Mouse (Mus musculus) frontal cortex, adult (tissue): Measurements from ENCODE around the gene Cpa5.

ENCODE experiments used
- ATAC-seq: cut with Nextera tagmentation; 2 replicates; pipeline ENCODE4 v1.9.2; 2017; ENCODE audit warnings: mild to moderate bottlenecking, moderate library complexity, mixed read lengths; ENCODE audit not compliant: low TSS enrichment

Gene Cpa5

DNA sequence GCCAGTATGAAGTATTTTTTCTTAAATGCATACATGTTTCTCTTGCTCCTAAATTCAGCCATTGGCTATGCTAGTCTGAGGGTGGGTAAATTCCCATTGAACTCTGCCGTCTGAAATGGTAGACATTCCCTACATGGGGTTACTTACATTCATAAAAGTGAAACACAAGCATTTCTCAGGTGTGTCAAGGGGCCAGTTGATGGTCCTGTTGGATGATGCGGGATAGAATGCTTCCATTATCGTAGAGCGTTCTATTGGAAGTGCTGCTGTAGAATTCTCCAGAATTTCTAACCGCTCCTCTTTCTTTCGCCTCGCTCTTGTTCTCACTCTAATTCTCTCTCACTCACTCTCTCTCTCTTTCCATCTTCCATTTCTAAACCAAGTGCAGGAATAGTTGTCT is at the start of gene Cpa5:
Gene Cpa5, plus strand, starts transcription at position 301 of the 400 bp plus-strand sequence.
- no peak for ATAC-seq

DNA sequence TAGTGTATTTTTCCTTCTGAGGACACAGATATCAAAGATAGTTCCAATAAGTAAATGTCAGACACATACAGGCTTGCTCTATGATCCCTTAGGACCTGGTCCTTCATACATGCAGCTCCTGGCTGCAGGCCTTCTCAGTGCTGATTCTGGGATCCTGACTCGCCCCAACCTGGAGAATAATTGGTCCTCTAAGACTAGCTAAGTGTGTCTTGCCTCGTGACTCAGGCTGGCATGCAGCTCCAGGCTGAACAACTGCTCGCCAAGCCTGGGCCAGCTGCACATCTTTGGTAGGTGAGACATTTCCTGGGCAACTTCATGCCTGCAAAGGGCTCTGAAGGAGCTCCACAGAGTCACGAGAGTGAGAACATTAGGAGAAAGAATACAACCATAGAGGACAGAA is 48.7 kb upstream of the Cpa5 start:
- peak; percentile 44; the same call in 1 of the 2 replicates for ATAC-seq

DNA sequence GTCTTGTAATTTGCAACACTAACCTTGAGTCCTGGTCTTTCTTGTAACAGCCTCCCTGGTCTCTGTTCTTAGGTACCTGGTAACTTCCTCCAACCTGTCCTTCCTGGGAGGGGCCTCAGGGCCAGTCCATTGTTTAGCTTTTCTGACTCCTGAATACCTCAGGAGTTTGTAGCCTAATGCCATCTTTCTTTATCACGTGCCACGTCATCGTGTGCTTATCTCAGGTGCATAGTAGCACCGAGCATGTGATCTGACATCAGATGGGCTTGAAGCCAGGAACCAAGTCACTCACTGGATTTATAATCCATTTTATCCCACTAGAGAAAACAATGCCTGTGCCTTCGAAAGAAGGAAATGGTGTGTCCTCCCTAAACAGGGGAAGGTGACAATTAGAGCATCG is 47.2 kb upstream of the Cpa5 start:
- no peak for ATAC-seq

DNA sequence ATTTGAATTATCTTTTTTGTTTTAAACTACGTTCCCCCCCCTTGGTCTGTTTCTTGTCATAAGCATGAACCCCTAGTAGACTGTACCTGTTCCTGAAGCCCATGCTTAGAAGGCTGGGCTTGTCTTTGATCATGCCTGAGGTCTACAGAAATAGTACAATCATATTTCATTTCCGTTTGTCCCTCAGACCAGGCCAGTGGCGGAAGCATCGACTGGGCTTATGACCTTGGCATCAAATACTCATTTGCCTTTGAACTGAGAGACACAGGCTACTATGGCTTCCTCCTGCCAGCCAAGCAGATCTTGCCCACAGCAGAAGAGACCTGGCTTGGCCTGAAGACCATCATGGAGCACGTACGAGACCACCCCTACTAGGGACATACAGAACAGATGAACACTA is 46.8 kb upstream of the Cpa5 start:
- no peak for ATAC-seq

DNA sequence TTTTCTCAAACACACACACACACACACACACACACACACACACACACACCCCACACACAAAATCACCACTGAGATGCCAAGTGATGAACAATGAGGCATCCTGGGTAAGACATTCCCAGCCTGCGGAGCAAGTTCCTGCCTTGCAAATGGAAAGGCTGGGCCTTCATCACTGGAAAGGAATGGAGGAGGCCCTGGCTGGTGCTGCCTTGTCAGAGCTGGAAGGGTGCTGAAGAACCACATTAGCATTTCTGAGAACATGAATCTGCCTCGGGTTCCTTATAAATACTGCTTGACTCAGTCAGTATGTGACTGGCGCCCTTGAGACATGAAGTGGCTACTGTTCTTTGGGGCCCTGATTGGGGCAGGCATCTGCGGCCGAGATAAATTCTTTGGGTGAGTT is 42.7 kb upstream of the Cpa5 start, which contains the start of gene Cpa4:
Gene Cpa4, plus strand, starts transcription at position 301 of the 400 bp plus-strand sequence.
- no peak for ATAC-seq

DNA sequence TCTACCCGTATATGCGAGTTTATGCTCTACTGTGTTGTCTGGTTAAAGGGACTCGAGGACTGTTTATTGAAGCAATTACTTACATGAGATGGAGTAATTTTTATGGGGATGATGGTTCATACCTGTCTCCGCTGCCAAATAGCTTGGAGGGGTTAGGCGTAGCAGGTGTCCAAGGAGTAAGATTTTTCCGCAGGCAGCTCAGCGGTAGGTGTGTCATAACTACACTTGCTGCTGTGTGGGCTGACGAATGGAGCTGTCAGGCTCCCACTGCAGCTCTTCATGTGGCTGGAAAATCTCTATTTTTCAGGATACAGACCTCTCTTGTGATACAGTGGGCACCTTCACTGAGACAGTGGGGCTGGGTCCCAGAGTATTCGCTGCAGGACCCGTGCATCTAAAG is 41.5 kb upstream of the Cpa5 start:
- ATAC-seq: peak; percentile 73

DNA sequence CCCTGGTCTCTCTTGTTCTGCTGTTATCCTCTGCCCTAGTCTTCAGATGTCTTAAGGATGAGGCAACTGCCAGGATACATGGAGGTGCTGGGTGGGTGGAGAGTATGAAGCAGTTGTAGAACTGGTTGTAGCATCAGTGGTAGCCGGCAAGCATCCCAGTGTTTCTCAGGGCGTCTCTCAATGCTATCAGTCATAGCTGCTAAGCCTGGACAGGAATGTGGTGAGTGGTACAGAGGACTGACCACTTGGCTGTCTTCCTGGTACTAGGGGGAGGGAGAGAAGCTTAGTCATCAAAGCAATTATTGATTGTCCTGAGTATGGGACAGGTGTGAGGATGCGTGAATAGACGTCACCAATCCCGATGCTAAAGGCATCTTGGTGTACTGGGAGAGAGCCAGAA is 40.8 kb upstream of the Cpa5 start:
- ATAC-seq: peak; percentile 59

DNA sequence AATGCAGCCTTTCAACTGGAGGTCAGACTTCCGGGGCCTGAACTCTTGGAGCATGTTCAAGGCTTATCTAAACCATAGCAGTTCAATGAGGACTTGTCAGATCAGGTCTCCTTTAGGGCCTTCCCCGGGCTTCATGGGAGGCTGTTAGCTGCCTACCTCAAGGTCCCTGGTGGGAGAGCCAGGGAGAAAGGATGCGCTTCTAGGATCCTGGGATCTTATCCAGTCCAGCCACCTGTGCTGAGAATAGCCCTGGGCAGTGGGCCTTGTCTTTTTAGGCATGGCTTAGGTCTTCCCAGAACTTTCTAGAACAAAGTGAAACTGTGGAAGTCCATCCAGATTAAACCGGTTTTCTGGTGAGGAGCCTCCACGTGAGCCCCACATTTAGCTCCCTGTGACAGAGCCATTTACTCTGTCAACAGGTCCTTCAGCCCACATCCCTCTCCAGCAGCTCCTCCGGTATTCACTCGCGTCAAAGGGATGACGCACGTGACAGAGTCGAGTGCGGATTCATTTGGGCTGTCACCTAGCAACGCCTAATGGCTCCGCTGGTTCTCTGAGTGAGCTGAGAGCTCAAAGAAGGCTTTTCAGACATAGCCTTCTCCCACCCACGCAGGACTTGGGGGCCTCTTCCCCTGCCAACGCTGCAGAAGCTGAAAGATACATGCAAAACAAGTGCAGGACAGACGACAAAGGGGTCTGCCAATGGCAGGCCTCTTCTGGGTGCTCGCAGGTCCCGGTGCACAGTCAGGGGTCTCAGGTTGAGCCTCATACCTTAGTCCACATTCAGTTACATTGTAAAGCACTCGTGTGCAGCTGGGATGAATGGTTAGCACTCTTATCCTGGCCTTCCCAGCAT is 38.1 kb upstream of the Cpa5 start:
- ATAC-seq: peak; percentile 80

DNA sequence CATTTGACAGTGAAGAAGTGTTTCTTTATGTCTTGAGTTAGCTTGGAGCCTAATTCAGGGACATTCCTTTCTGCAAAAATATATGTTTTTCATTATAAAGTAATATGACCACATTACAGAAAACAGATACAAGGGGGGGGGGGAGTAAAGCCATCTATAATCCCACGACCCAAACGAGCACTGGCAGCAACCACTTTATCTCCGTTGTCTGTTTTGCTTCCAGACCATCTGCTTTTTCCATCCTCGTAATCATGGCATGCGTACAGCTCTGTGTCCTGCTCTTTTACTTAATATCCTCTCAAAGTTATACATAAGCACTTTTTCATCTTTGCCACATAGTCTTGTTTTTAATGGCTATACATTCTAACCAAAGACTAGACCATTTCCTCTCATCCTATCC is 37.4 kb upstream of the Cpa5 start:
- no peak for ATAC-seq

DNA sequence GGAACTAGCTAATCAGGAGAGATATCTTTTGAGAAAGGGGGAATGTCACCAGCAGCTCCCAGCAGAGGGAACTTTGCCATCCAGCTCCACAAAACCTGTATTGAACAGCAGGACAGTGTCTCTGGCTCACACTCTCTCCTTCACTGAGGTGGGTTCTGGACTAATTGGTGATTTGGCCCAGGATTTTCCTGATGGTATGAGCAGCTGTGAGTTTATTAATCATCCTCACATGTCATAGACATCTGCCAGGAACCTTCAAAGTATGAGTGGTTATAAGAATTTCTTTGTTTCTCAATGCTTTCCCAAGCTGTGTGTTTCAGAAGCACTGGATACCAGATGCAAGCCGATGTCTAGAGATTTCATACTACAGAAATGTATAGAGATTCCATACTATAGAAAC is 35.9 kb upstream of the Cpa5 start:
- ATAC-seq: no peak

DNA sequence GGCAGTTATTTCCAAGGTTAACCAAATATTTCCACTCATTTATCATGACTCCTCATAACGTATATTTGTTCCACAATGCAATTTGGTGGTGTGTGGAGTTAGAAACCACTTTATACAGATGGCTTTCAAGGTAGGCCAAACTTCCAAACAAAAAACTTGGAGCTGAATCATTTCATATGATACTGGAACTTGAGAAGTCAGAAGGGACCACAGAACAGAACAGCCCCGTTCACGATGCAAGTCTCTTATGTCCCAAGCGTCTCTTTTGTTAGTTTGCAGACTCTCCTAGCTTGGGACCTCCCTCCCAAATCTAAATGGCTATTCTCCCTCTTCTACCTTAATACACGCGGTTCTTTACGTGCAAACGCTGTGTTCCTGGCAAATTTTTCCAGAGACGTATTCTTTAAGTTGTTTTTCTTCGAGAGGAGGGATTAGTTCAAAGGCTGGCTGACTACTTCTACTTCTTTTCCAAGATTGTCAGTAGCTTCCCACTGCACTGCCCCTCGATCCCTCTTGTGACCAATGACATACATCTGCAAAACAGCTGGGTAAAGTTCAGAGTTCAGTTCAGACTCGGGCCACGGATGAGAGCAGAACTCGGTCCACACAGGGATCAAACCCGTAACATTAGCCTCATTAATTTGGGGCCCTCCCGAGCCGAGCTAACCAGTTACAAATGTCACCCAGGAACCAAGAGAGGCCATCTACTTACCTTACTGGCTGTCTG is 34.2 kb upstream of the Cpa5 start:
- ATAC-seq: no peak

DNA sequence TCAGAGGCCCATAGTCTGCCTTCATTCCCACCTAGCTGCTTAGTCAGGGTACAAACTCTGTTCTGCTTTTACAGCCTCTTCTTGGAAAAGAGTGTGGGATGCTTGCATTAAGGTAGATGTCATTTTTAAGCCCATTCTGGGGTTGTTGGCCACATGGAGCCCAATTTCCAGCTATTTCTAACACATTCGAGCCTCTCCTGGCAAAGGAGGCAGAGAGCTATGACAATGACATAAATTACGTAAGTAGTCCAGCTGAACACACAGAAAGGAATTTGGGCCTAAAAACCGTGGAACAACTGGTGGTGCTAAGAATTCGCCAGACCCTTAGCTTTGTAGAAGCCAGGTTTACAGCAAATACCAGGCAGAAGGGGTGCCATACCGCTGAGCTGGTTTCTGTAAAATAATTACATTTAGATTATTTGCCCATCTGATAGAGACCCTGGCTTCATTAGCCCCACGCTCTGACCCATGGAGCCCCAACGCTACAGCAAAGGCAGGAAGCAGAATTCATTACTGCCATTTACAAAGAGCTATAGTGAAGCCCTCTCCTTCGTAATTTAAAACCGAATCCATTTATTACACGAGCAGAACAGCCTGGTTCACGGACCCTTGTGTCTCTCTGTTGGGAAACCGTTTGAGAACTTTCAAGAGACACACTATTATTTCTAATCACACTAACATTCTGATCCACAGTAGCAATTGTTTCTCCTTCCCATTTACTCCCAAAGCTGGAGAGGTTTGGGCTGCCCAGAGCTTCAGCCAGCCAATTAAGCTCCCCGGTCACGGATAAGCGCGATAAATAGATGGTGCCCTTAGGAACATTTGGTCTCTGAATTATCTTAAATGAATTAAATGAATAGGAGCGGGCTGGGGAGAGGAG is 30.6 kb upstream of the Cpa5 start:
- ATAC-seq: peak; percentile 91

DNA sequence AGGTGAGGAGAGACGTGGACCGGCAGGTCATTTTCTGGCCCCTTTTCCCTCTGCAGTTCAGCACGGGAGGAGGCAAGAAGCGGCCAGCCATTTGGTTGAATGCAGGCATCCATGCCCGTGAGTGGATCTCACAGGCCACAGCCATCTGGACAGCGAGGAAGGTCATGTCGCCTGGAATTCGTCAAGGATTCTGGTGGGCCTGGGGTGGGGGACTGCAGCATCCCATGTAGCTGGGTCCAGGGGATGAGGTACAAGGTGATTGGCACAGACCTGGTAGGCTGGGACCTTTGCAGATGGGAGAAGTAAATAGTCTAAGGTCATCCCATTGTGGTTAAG is 30.0 kb upstream of the Cpa5 start:
- ATAC-seq: no peak

DNA sequence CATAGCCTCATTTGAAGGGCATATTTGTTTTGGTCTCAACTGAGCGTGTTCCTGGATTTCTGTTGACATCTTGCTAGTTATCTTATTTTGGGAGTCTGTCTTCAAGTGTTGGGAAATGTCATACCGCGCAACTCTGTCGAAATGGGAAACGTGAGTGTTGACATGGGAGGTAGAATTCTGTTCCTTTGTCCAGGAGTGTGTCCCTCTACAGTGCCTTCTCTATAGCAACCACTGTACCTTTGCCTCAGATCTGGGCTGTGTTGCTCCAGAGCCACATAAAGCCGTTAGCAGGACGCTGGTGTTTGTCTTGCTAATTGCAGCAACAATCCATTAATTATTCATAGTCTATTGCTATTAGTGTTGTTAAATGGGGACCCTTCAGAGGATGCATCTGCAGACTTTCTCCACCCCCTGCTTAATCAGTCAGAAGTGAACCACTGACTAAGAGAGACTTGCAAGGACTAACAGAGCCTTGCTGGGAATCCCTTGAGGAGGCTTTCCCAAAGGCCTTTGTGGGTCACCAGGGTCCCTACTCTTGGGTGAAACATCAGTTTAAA is 23.8 kb upstream of the Cpa5 start:
- ATAC-seq: no peak

DNA sequence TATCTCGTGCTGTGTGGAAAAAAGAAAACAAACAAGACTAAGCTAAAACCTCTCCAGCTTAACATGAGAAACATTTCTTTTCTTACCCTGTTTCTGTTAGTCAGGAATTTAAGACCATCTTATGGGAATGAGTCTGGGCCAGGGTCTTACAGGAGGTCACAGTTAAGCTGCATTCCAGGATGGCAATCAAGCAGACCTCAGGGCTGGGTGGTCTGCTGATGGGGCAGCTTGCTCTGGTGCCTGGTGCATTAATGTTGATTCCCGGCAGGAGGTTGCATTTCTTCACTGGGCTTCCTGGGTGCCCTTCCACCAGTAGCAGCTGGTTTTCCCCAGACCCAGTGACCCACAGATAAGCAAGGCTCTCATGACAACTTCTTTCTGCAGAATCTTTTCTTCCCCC is 21.0 kb upstream of the Cpa5 start:
- ATAC-seq: no peak

DNA sequence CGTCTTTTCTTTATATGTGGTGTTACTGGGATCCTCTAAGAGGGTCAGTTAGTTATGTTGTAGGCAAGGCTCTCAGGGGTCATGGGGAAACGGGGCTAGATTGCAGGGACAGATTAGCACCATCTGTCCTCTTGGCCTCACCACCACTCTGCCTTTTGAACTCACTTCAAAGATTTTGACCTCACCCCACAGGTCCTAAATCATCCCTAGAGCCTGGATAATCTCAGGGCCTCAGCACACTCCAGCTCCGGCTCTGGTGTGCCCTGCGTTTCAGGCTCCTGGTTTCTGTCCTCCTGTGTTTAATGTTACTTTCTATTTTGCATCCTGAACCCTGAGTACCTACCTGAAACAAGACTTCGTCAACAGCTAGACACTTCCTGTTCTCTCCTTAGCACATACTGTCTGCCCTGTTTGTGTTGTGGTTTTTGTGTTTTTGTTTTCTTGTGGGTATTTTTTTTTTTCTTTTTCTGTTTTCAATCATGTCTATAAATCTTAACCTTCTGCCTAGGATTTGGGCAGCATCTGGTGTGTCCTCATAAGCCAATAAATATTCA is 18.9 kb upstream of the Cpa5 start:
- no peak for ATAC-seq

DNA sequence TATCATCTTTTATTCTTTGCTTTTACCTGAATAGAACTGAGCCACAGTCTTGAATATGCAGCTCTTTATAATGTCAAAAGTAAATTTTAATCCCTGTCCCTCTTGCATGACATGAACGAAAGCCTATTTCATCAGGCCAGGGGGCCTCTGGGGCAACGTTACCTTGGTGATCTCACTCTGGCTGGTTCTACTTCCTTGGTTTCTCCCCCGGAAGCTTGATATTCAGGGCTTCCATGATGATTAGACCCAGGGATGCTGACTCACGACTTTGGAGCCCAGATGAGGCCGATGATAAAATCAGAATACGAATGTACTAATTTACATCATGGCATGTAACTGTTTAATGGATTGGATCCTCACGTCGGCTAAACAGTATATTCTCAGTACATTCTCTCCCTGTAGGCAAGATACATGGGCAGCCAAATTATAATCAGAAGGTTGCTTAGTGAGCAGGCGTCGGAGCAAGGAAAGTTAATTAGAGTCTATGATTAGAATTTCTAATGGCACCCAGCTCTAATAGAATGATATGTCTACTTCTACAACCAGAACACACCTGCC is 18.3 kb upstream of the Cpa5 start:
- ATAC-seq: no peak

DNA sequence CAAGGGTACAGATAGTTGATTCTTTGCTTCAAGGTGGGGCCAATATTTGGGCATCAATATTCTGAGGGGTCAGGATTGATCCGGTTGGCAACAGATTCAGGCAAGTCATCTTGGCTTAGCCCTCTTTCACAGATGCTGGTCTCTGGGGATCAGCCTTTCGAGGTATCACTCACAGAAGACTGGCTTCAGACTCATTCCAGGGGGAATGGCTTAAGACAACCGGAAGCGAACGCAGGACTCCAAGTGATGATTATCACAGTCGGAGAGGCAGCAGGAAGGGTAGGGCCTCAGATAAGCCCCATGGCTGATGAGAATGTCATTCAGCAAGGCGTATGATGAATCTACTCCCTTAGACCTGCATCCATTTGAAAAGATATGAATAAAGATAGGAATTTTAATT is 16.4 kb upstream of the Cpa5 start:
- no peak for ATAC-seq

DNA sequence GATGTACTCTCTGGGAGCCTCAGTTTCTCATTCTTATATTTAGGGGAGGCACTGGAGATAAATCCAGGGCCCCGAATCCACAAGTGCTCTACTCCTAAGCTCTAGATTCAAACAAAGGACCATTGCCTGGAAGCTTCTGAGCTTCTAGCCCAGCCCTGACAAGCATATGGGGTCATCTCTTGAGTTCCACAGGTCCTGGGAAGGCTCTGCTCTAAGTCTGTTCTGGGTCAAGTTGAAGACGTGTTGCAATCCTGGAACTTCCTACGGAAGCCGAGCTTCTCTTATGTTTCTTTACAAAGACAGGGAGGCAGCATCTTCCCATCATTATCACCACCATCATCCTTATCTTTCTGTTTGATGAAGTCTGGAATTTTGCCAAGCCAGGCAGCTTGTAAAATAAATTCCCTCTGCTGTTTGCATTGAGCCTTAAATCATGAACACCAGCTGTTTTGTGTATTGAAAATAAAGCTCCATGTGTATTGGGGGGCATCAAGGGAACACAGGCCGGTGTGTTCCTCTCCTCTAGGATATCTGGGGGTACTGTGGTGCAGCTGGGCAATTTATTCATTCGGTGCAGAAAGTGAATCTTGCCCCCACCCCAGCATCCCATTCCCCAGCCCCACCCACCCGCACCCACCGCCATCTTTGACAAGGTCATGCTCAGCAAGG is 14.4 kb upstream of the Cpa5 start:
- ATAC-seq: no peak

DNA sequence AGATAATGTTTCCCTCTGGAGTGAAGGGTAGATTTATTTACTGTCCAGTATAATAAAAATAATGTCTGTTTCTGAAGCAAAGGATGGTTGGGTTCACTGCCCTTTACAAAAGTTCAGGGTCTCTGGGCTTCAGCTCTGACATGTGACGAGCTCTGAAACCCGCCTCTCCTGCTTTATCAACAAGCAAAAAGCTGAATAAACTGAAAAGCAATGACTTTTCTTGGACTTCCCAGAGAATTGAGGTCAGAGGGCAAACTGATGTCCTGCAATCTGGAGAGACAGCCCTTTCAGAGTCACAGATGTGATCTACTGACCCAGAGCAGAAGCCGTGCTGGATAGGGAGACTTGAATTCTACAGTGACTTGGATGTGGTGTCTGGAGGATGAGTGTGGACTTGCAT is 10.8 kb upstream of the Cpa5 start:
- ATAC-seq: no peak

DNA sequence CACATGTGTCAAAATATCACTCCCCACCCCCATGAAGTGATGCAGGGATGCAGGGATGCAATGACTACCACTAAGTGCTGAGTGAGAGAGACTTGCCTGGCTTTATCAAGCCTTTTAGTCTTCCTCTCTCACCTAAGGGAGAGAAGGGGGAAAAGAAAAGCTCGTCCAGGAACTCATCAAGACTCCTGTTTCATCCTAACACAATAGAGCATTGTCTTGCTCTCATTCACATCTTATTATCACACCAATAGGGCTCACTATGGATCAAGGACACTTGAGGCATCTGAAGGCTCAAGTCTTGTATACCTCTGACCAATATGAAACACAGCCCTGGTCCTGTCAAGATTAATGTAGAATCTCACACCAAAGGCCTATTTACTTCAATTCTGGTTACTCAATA is 9.8 kb upstream of the Cpa5 start:
- ATAC-seq: no peak
